Mouse (Mus musculus) lung, adult 2 months (tissue): ENCODE data around the gene Wipf1.

Experiments used
- CTCF ChIP-seq: fragments of 200-500 bp; IDR thresholded peaks from 2 replicates; pipeline ENCODE4 v1.5.1; 2011; ENCODE audit warnings: mild to moderate bottlenecking, low read length, control low read depth; ENCODE audit not compliant: insufficient read depth
- POLR2A ChIP-seq: fragments of 200-500 bp; IDR thresholded peaks from 2 replicates; pipeline ENCODE4 v1.6.1; 2011; ENCODE audit warnings: low read depth, mild to moderate bottlenecking, control low read depth, low read length, borderline replicate concordance; ENCODE audit errors: extremely low read depth

GRCm38 (mm10) chr2:73443985-73444384 is 85.5 kb downstream of the Wipf1 start:
- no peak for TF ChIP-seq POLR2A
- TF ChIP-seq CTCF: no peak
